Comparison of ENCODE assay signal across 7 mouse cellular contexts in genomic region chr12:8674891-8675341, GRCm38 (mm10). TPM values are rescaled to one million over a fixed set of nuclear protein-coding genes. Genes with fewer than 3 reads are reported as not detected.
A peak's percentile ranks its signal among the peaks of the same experiment; 100 is the strongest.
DNase-seq lines count a peak whose midpoint lies in the region; ATAC-seq and TF ChIP-seq lines count a peak whose summit lies in the region.

No protein-coding gene starts in this region.

- H3K4me2 ChIP-seq in embryonic facial prominence, embryonic 13.5 days, result peak overlapping the region; percentile 69
- H3K4me2 ChIP-seq in neural tube, embryonic 15.5 days, result peak overlapping the region; percentile 69

- H3K4me1 ChIP-seq in testis, adult 2 months (ENCODE audit: control insufficient read depth, insufficient read depth, low read length), result peaks cover 2% of the 10 kb centered on the region; the same call in 1 of the 2 replicates
- H3K4me1 ChIP-seq in embryonic facial prominence, embryonic 13.5 days, result peaks cover 14% of the 10 kb centered on the region
- H3K4me1 ChIP-seq in limb, embryonic 10.5 days, result peaks cover 19% of the 10 kb centered on the region
- H3K4me1 ChIP-seq in neural tube, embryonic 15.5 days, result peaks cover 26% of the 10 kb centered on the region

- H3K36me3 ChIP-seq in testis, adult 2 months (ENCODE audit: control insufficient read depth, insufficient read depth, low read length), result no peaks in the 10 kb centered on the region
- no peaks in the 10 kb centered on the region for H3K36me3 ChIP-seq in embryonic facial prominence, embryonic 13.5 days
- H3K36me3 ChIP-seq in limb, embryonic 10.5 days, result peaks cover 17% of the 10 kb centered on the region
- H3K36me3 ChIP-seq in neural tube, embryonic 15.5 days, result no peaks in the 10 kb centered on the region

- WGBS in embryonic facial prominence, embryonic 13.5 days, result under 1% methylated on average over 20 of the region's 20 CpGs
- WGBS in limb, embryonic 10.5 days, result under 1% methylated on average over 20 of the region's 20 CpGs
- under 1% methylated on average over 20 of the region's 20 CpGs for WGBS in neural tube, embryonic 15.5 days

- peak overlapping the region; percentile 99 for H3K4me3 ChIP-seq in testis, adult 2 months (ENCODE audit: control insufficient read depth, low read depth, low read length)
- peak overlapping the region; percentile 83 for H3K4me3 ChIP-seq in embryonic facial prominence, embryonic 13.5 days
- peak overlapping the region; percentile 94 for H3K4me3 ChIP-seq in limb, embryonic 10.5 days
- peak overlapping the region; percentile 88 for H3K4me3 ChIP-seq in neural tube, embryonic 15.5 days (replicated peaks)

- no peaks in the 10 kb centered on the region for H3K27me3 ChIP-seq in testis, adult 2 months (ENCODE audit: control insufficient read depth, insufficient read depth, low read length)
- H3K27me3 ChIP-seq in embryonic facial prominence, embryonic 13.5 days, result no peaks in the 10 kb centered on the region
- H3K27me3 ChIP-seq in limb, embryonic 10.5 days (ENCODE audit: low read depth, poor library complexity, severe bottlenecking), result no peaks in the 10 kb centered on the region
- no peaks in the 10 kb centered on the region for H3K27me3 ChIP-seq in neural tube, embryonic 15.5 days (replicated peaks)

- no peak for TF ChIP-seq POLR2A in testis, adult 2 months (IDR thresholded peaks at IDR 0.05; ENCODE audit: control insufficient read depth, low read depth, low read length)

- peak overlapping the region; percentile 99 for H3K9ac ChIP-seq in embryonic facial prominence, embryonic 13.5 days
- peak overlapping the region; percentile 98 for H3K9ac ChIP-seq in neural tube, embryonic 15.5 days (replicated peaks)

- H3K9me3 ChIP-seq in embryonic facial prominence, embryonic 13.5 days, result peaks cover 5% of the 10 kb centered on the region; the same call in 1 of the 2 replicates
- no peaks in the 10 kb centered on the region for H3K9me3 ChIP-seq in limb, embryonic 10.5 days (replicated peaks)
- no peaks in the 10 kb centered on the region for H3K9me3 ChIP-seq in neural tube, embryonic 15.5 days (replicated peaks)

- H3K27ac ChIP-seq in testis, adult 2 months (ENCODE audit: control insufficient read depth, insufficient read depth, low read depth, low read length), result peak overlapping the region; percentile 82
- peak overlapping the region; percentile 97 for H3K27ac ChIP-seq in embryonic facial prominence, embryonic 13.5 days
- peak overlapping the region; percentile 100 for H3K27ac ChIP-seq in limb, embryonic 10.5 days
- peak overlapping the region; percentile 99 for H3K27ac ChIP-seq in neural tube, embryonic 15.5 days (replicated peaks)

- ATAC-seq in embryonic facial prominence, embryonic 13.5 days (ENCODE audit: insufficient number of reproducible peaks, insufficient read depth, low FRiP score, low TSS enrichment, low read depth), result no peak
- no peak for ATAC-seq in neural tube, embryonic 15.5 days (ENCODE audit: low FRiP score)

- no peak for TF ChIP-seq CTCF in testis, adult 2 months (IDR thresholded peaks at IDR 0.05; ENCODE audit: control insufficient read depth, insufficient read depth, insufficient replicate concordance, low read depth, low read length)

- no peak for DNase-seq in testis, postnatal 10 days (ENCODE audit: low spot score)
- DNase-seq in limb, embryonic 10.5 days (ENCODE audit: low spot score), result no peak
- DNase-seq in thymus, adult 18-20 months, result no peak
- DNase-seq in thymus, postnatal 25 days, result no peak

RNA-seq across cellular contexts. Expression of gene Pum2, which starts 1.0 kb away (rescaled TPM):
- polyA plus RNA-seq in testis, adult 2 months (2012; rRNA removed), result 29.4 and 32.2 TPM in 2 replicates
- polyA plus RNA-seq in embryonic facial prominence, embryonic 13.5 days (2015; fragmentation: Nextera tagmentation; extraction: Ambion mirVana), result 50.2 and 53.6 TPM in 2 replicates
- 58.4 and 65.6 TPM in 2 replicates for polyA plus RNA-seq in limb, embryonic 10.5 days (2016; fragmentation: Nextera tagmentation; extraction: Ambion mirVana)
- polyA plus RNA-seq in neural tube, embryonic 15.5 days (2015; fragmentation: Nextera tagmentation; extraction: Ambion mirVana), result 40.4 and 43.8 TPM in 2 replicates
